Mouse (Mus musculus) forebrain, embryonic 11.5 days (tissue): ENCODE results near the gene Irf1. TPM values are rescaled to one million over a fixed set of nuclear protein-coding genes. Genes with fewer than 3 reads are reported as not detected.
"Not testable (repeated sequence)": the region's sequence is repeated elsewhere in the genome, so short reads cannot be mapped to it uniquely, and the experiment has no call there.

Experiments used
- ATAC-seq: fragments of 200-750 bp; cut with Nextera tagmentation; replicated peaks from 2 replicates; pipeline ENCODE4 v1.8.0; 2017; ENCODE audit warnings: moderate TSS enrichment; ENCODE audit not compliant: low FRiP score
- DNase-seq: peaks from one replicate; pipeline ENCODE4 v3.0.0-alpha.2; 2017; ENCODE audit warnings: low spot score
- H3K27ac ChIP-seq: fragments of 300-500 bp; sonication (generic); 2 replicates; pipeline ENCODE4 v1.5.1; 2014; ENCODE audit warnings: low read depth, low read length
- H3K27me3 ChIP-seq: fragments of 300-500 bp; sonication (generic); 2 replicates; pipeline ENCODE4 v1.6.1; 2014; ENCODE audit warnings: mild to moderate bottlenecking, low read length, mixed read lengths; ENCODE audit not compliant: control insufficient read depth, insufficient read depth
- H3K36me3 ChIP-seq: fragments of 300-500 bp; sonication (generic); 2 replicates; pipeline ENCODE4 v1.6.1; 2014; ENCODE audit warnings: mild to moderate bottlenecking, low read length, moderate library complexity, mixed read lengths; ENCODE audit not compliant: control insufficient read depth, insufficient read depth
- H3K4me1 ChIP-seq: fragments of 300-500 bp; sonication (generic); replicated peaks from 2 replicates; pipeline ENCODE4 v1.6.1; 2014; ENCODE audit warnings: low read length, mixed read lengths; ENCODE audit not compliant: control insufficient read depth, insufficient read depth
- H3K4me2 ChIP-seq: fragments of 300-500 bp; sonication (generic); 2 replicates; pipeline ENCODE4 v1.6.1; 2014; ENCODE audit warnings: low read depth, mild to moderate bottlenecking, low read length, moderate library complexity, mixed read lengths; ENCODE audit not compliant: severe bottlenecking
- H3K4me3 ChIP-seq: fragments of 300-500 bp; sonication (generic); 2 replicates; pipeline ENCODE4 v1.5.1; 2014; ENCODE audit warnings: low read depth, low read length
- H3K9ac ChIP-seq: fragments of 300-500 bp; sonication (generic); 2 replicates; pipeline ENCODE4 v1.6.1; 2014; ENCODE audit warnings: low read length
- H3K9me3 ChIP-seq: fragments of 300-500 bp; sonication (generic); 2 replicates; pipeline ENCODE4 v1.6.1; 2016; ENCODE audit warnings: low read length, mixed read lengths; ENCODE audit not compliant: control insufficient read depth
- WGBS: fragments of 180-500 bp; shearing (Covaris S2); extraction: QIAGEN DNeasy Blood & Tissue Kit; methylation state at CpG from one replicate; pipeline ENCODE4 v1.1.7; 2014; 5-methylcytosine and 5-hydroxymethylcytosine counted together
- polyA plus RNA-seq: library from polyadenylated mRNA; unstranded; fragments of >200 nt; fragmentation: Nextera tagmentation; extraction: Ambion mirVana; gene quantifications from 2 replicates; pipeline ENCODE4 v1.2.1, GENCODE M21; 2014

Irf1 gene
- polyA plus RNA-seq, 1 experiment from 2014 or later, result 4.0 TPM

GRCm38 (mm10) chr11:53755011-53755595, 14.7 kb upstream of the Irf1 start:
- 0 out of 2 replicates have a peak, but pooled peaks cover 2% of the 10 kb centered on the region for H3K27me3 ChIP-seq
- H3K4me2 ChIP-seq, result no peak overlapping the region
- DNase-seq (peak; percentile 46), ATAC-seq (no peak)
- 82% methylated on average over 12 of the region's 12 CpGs for WGBS
- no peaks in the 10 kb centered on the region for H3K36me3 ChIP-seq
- H3K9ac ChIP-seq, result no peak overlapping the region
- H3K4me3 ChIP-seq, result no peak overlapping the region
- no peak overlapping the region for H3K27ac ChIP-seq
- H3K9me3 ChIP-seq, result no peaks in the 10 kb centered on the region
- H3K4me1 ChIP-seq, result peaks cover 10% of the 10 kb centered on the region; the same call in 1 of the 2 replicates

GRCm38 (mm10) chr11:53757612-53758011, 12.2 kb upstream of the Irf1 start:
- Histone ChIP-seq H3K9me3 (no peaks in the 10 kb centered on the region), H3K27me3 (peaks cover 9% of the 10 kb centered on the region; the same call in 1 of the 2 replicates), H3K36me3 (no peaks in the 10 kb centered on the region), H3K4me2 (no peak overlapping the region), H3K27ac (no peak overlapping the region), H3K4me1 (peaks cover 16% of the 10 kb centered on the region; the same call in 1 of the 2 replicates), H3K9ac (no peak overlapping the region), H3K4me3 (no peak overlapping the region)
- DNase-seq (peak; percentile 43), ATAC-seq (no peak)
- WGBS, result 91% methylated on average over 4 of the region's 4 CpGs

- H3K36me3 ChIP-seq, ATAC-seq, H3K9ac ChIP-seq, H3K27me3 ChIP-seq, H3K27ac ChIP-seq, H3K4me2 ChIP-seq, H3K9me3 ChIP-seq, H3K4me3 ChIP-seq: not testable (repeated sequence)
- WGBS, result 81% methylated on average over 9 of the region's 9 CpGs
- DNase-seq, result peak; percentile 39
- peaks cover 16% of the 10 kb centered on the region; the same call in 1 of the 2 replicates for H3K4me1 ChIP-seq
Observed at GRCm38 (mm10) chr11:53758033-53758432, 11.8 kb upstream of the Irf1 start.

DNA sequence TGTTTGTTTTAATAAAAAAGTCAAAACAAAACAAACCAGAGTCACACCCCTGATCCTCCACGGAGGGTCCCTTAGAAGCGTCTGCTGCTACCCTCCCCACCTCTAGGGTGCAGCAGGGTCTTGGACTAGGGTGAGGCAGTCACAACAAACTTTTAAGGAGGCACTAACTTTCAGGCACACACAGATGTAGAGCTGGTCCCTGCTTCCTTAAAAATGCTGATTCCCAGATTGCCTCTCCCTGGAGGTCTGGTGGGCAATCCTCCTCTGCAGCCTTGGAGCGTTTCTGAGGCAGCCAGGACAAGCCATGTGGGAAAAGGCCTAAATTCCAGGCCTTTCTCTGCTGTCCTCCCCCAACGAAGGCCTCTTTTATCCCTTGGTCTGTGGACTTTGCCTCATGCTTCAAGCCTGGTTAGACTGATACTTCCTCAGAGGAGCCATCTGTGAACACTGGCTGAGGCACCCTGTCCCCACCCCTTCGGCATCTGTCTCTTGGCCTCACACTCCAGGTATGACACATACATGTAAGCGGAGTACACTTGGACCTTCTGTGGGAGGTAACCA, 10.9 kb upstream of the Irf1 start:
- ATAC-seq (no peak), DNase-seq (no peak)
- no peaks in the 10 kb centered on the region for H3K36me3 ChIP-seq
- H3K4me2 ChIP-seq, result no peak overlapping the region
- H3K4me3 ChIP-seq, result no peak overlapping the region
- no peak overlapping the region for H3K27ac ChIP-seq
- WGBS, result 42% methylated on average over 6 of the region's 6 CpGs
- H3K4me1 ChIP-seq, result peaks cover 24% of the 10 kb centered on the region
- peaks cover 9% of the 10 kb centered on the region; the same call in 1 of the 2 replicates for H3K27me3 ChIP-seq
- no peak overlapping the region for H3K9ac ChIP-seq
- H3K9me3 ChIP-seq, result no peaks in the 10 kb centered on the region

DNA sequence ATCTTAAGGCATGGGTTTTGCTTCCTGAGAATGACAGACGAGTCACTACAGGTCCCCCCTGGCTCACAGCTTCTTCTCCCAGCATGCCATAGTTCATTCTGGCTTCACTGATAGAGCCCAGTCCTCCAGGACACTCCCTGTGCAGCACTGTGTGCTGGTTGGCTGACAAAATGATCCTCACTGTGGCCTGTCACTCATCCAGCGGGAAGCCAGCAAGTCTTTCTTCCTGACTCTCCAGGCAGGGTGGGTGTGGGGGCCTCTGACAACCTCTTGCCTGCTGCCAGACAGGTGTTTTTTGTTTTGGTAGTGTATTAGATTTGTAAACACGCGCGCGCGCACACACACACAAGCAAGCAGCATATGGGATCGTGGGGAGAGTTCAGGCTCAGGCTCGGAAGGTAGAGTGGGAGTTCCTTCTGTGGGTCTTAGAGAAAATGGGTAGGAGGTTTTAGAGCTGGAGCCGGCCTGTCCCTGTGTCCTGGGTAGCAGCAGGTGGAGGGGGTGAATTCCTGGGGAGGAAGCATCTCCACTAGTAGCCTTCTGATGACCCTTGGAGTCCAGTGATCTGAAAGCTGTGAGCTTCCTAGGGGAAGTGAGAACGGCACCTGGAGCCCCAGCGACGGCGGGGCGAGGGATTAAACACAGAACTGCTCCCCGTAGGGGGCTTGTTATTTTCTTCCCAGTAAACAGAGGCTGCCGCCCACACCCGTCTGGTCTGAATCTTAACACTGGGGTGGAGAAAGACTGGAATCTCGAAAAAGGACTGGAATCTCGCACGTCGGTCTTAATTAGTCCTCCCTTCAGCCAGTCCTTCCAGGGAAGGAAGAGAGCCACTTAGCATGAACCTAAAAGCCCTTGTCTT, 10.0 kb upstream of the Irf1 start:
- no peaks in the 10 kb centered on the region for H3K36me3 ChIP-seq
- H3K4me3 ChIP-seq, result no peak overlapping the region
- no peak overlapping the region for H3K27ac ChIP-seq
- no peak for ATAC-seq
- H3K4me1 ChIP-seq, result peaks cover 25% of the 10 kb centered on the region
- DNase-seq, result no peak
- peak overlapping the region; percentile 31; the same call in 1 of the 2 replicates for H3K4me2 ChIP-seq
- 6% methylated on average over 22 of the region's 22 CpGs for WGBS
- H3K9me3 ChIP-seq, result no peaks in the 10 kb centered on the region
- H3K27me3 ChIP-seq, result peaks cover 9% of the 10 kb centered on the region; the same call in 1 of the 2 replicates
- H3K9ac ChIP-seq, result no peak overlapping the region

DNA sequence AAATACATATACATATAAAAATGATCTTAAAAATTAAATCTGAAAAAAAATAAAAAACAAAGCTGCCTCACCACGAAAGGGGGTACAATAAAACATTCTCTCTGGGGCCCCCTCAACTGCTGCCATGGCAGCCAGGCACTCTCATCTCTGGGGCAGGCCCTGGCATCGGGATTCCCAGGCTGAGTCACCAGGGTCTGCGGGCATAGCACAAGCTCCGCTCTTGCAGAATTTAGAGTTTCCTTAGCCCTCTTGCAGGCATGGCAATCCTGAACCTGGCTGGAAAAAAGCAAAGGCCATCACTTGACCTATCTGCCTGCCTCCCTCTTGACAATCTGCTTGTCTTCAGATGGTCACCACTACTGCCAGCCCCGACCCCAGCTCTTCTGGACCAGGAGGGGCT, 8.5 kb upstream of the Irf1 start:
- H3K27me3 ChIP-seq, result peaks cover 9% of the 10 kb centered on the region; the same call in 1 of the 2 replicates
- H3K36me3 ChIP-seq, result no peaks in the 10 kb centered on the region
- H3K4me2 ChIP-seq, result no peak overlapping the region
- peaks cover 25% of the 10 kb centered on the region for H3K4me1 ChIP-seq
- DNase-seq (no peak), ATAC-seq (no peak)
- no peaks in the 10 kb centered on the region for H3K9me3 ChIP-seq
- no peak overlapping the region for H3K9ac ChIP-seq
- no peak overlapping the region for H3K27ac ChIP-seq
- no peak overlapping the region for H3K4me3 ChIP-seq
- 87% methylated on average over 5 of the region's 5 CpGs for WGBS

- no peak overlapping the region for H3K4me2 ChIP-seq
- WGBS, result 57% methylated on average over 2 of the region's 2 CpGs
- H3K4me3 ChIP-seq, result no peak overlapping the region
- H3K27ac ChIP-seq, result no peak overlapping the region
- H3K9ac ChIP-seq, result no peak overlapping the region
- peaks cover 9% of the 10 kb centered on the region; the same call in 1 of the 2 replicates for H3K27me3 ChIP-seq
- H3K36me3 ChIP-seq, result no peaks in the 10 kb centered on the region
- H3K9me3 ChIP-seq, result no peaks in the 10 kb centered on the region
- ATAC-seq (no peak), DNase-seq (no peak)
- H3K4me1 ChIP-seq, result peaks cover 25% of the 10 kb centered on the region
Observed at GRCm38 (mm10) chr11:53761822-53762221, 8.0 kb upstream of the Irf1 start.

DNA sequence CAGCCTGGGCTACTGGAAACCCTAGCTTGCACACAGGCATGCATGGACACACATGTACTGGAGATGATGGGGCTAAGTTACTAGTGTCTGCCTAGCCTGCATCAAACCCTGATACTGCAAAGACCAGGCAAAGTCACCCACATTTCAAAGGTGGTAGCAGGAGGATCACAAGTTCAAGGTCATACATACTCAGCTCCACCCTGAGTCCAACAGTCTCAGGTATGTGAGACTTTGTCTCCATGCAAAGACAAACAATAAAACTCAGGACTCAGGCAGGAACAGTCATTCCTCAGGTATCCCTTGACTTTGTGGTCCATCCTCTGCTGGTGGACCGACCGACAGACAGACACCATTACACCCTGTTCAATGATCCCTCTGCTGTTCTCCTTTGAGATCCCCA, 7.4 kb upstream of the Irf1 start:
- peak overlapping the region; percentile 67; the same call in 1 of the 2 replicates for H3K4me2 ChIP-seq
- H3K4me3 ChIP-seq, result no peak overlapping the region
- no peaks in the 10 kb centered on the region for H3K36me3 ChIP-seq
- no peak for DNase-seq
- no peak overlapping the region for H3K27ac ChIP-seq
- no peak overlapping the region for H3K9ac ChIP-seq
- no peak for ATAC-seq
- H3K4me1 ChIP-seq, result peaks cover 25% of the 10 kb centered on the region
- peaks cover 9% of the 10 kb centered on the region; the same call in 1 of the 2 replicates for H3K27me3 ChIP-seq
- H3K9me3 ChIP-seq, result no peaks in the 10 kb centered on the region
- 73% methylated on average over 2 of the region's 2 CpGs for WGBS
